Mouse (Mus musculus): ENCODE results near the gene Ccdc32.

- TF ChIP-seq CTCF (IDR thresholded peaks at IDR 0.05) (no peak), EP300 (IDR thresholded peaks at IDR 0.05) (no peak)
Measured at GRCm38 (mm10) chr2:118980841-118981240, 48.4 kb downstream of the Ccdc32 start.
